Mouse (Mus musculus): ENCODE data around the gene Spata20.

DNA sequence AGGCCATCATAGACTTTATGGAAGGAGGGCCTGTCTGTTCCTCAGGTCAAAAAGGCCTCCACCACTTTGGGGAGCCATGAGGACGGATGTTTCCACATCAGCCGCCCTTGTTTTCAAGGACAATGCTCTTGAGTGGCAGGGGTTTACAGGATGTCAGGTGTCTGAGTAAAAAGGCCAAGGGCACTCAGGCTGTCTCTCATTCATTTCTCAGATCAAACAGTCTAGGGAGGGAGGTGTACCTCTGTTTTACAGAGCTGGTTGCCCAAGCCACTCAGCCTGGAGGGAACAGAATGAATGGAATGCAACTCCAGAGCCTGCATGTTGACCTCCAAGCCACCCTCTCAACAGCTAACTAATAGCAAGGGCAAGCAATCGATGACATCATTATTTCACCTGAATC is 9.4 kb upstream of the Spata20 start:
- TF ChIP-seq POLR2A (IDR thresholded peaks at IDR 0.05; ENCODE audit: control insufficient read depth, low read depth, low read length) (no peak), CTCF (IDR thresholded peaks at IDR 0.05; ENCODE audit: control insufficient read depth, insufficient read depth, insufficient replicate concordance, low read depth, low read length) (no peak)

All from testis, adult 2 months (tissue).